Mouse (Mus musculus) heart, adult 2 months (tissue): Measurements from ENCODE around the gene Supt4a. TPM values are rescaled to one million over a fixed set of nuclear protein-coding genes. Genes with fewer than 3 reads are reported as not detected.

Source experiments
- DNase-seq, 2 experiments: peaks; one replicate each; pipeline ENCODE4 v3.0.0; 2021
- H3K27ac ChIP-seq: fragments of 200-600 bp; 2 replicates; pipeline ENCODE4 v1.8.1; 2022
- H3K27me3 ChIP-seq: fragments of 200-500 bp; 2 replicates; pipeline ENCODE4 v1.6.1; 2012; ENCODE audit warnings: mild to moderate bottlenecking, low read length, inconsistent platforms, mixed read lengths; ENCODE audit not compliant: control insufficient read depth, insufficient read depth
- H3K36me3 ChIP-seq: fragments of 200-500 bp; 2 replicates; pipeline ENCODE4 v1.6.1; 2012; ENCODE audit warnings: low read length, inconsistent platforms; ENCODE audit not compliant: control insufficient read depth, insufficient read depth
- H3K4me1 ChIP-seq: fragments of 200-500 bp; 2 replicates; pipeline ENCODE4 v1.6.1; 2011; ENCODE audit warnings: low read length; ENCODE audit not compliant: control insufficient read depth, insufficient read depth
- H3K4me3 ChIP-seq: fragments of 200-600 bp; 2 replicates; pipeline ENCODE4 v1.8.1; 2022
- H3K79me2 ChIP-seq: fragments of 200-500 bp; replicated peaks from 2 replicates; pipeline ENCODE4 v1.6.1; 2012; ENCODE audit warnings: mild to moderate bottlenecking, inconsistent platforms, low read length, moderate library complexity, mixed read lengths; ENCODE audit not compliant: control insufficient read depth, insufficient read depth
- H3K9ac ChIP-seq: fragments of 200-500 bp; 2 replicates; pipeline ENCODE4 v1.6.1; 2012; ENCODE audit warnings: low read depth, mild to moderate bottlenecking, control low read depth, inconsistent platforms, low read length, mixed read lengths
- CTCF ChIP-seq: fragments of 200-600 bp; IDR thresholded peaks from 2 replicates; pipeline ENCODE4 v1.8.1; 2022; ENCODE audit warnings: antibody characterized with exemption, mild to moderate bottlenecking, moderate library complexity
- EP300 ChIP-seq: fragments of 200-500 bp; IDR thresholded peaks from 2 replicates; pipeline ENCODE4 v1.6.1; 2011; ENCODE audit warnings: low read depth, low read length, control low read depth; ENCODE audit not compliant: insufficient read depth
- POLR2A ChIP-seq: fragments of 200-500 bp; IDR thresholded peaks from 2 replicates; pipeline ENCODE4 v1.6.1; 2011; ENCODE audit warnings: mild to moderate bottlenecking, low read depth, low read length, control low read depth; ENCODE audit not compliant: insufficient read depth
- WGBS: fragments of 180-500 bp; shearing (Covaris S2); methylation state at CpG from one replicate; pipeline ENCODE4 v1.1.7; 2018; 5-methylcytosine and 5-hydroxymethylcytosine counted together
- intact Hi-C: fragments of 180-260 bp; cut with DNase I; formaldehyde crosslinking; loops from one replicate; pipeline ENCODE4 v1.15.1; 2025
- polyA plus RNA-seq: library from polyadenylated mRNA; depleted of rRNA; stranded (reverse); fragments of >200 nt; gene quantifications from 2 replicates; pipeline ENCODE4 v1.2.3, GENCODE M21; 2012
- total RNA-seq, 2 experiments: library from RNA; stranded (reverse); gene quantifications; 2 replicates each; pipeline ENCODE4 v1.2.3; 2021

Supt4a gene
- total and polyA plus RNA-seq, 3 experiments: 41.4 to 47.5 (median 44.6) TPM

- no peak for DNase-seq
- TF ChIP-seq EP300 (no peak), POLR2A (no peak), CTCF (no peak)
- Histone ChIP-seq H3K9ac (no peak overlapping the region), H3K79me2 (no peaks in the 10 kb centered on the region), H3K4me3 (no peak overlapping the region), H3K36me3 (no peaks in the 10 kb centered on the region), H3K27ac (no peak overlapping the region), H3K27me3 (no peaks in the 10 kb centered on the region; the same call in 1 of the 2 replicates), H3K4me1 (no peaks in the 10 kb centered on the region)
- intact Hi-C loops: no loop called here
- WGBS: 53% methylated on average over 9 of the region's 9 CpGs
These were observed 17.0 kb upstream of the Supt4a start for GRCm38 (mm10) chr11:87720324-87720723.

GRCm38 (mm10) chr11:87720839-87721238, 16.5 kb upstream of the Supt4a start:
- intact Hi-C loops: no loop called here
- WGBS: 66% methylated on average over 9 of the region's 9 CpGs
- no peak for DNase-seq
- no peak overlapping the region for H3K4me3 ChIP-seq
- no peaks in the 10 kb centered on the region for H3K79me2 ChIP-seq
- no peak overlapping the region for H3K9ac ChIP-seq
- no peaks in the 10 kb centered on the region; the same call in 1 of the 2 replicates for H3K27me3 ChIP-seq
- no peaks in the 10 kb centered on the region for H3K4me1 ChIP-seq
- H3K27ac ChIP-seq: no peak overlapping the region
- TF ChIP-seq EP300 (no peak), CTCF (no peak), POLR2A (no peak)
- H3K36me3 ChIP-seq: no peaks in the 10 kb centered on the region

- Histone ChIP-seq H3K36me3 (no peaks in the 10 kb centered on the region), H3K9ac (no peak overlapping the region), H3K27ac (no peak overlapping the region), H3K79me2 (no peaks in the 10 kb centered on the region), H3K4me1 (no peaks in the 10 kb centered on the region), H3K4me3 (no peak overlapping the region), H3K27me3 (no peaks in the 10 kb centered on the region; the same call in 1 of the 2 replicates)
- TF ChIP-seq EP300: no peak
- TF ChIP-seq POLR2A: no peak
- no peak for TF ChIP-seq CTCF
- intact Hi-C loops: no loop called here
- DNase-seq: no peak
- 74% methylated on average over 3 of the region's 3 CpGs for WGBS
These were observed 15.2 kb upstream of the Supt4a start for GRCm38 (mm10) chr11:87722168-87722567.

- intact Hi-C loops: no loop called here
- Histone ChIP-seq H3K9ac (no peak overlapping the region), H3K4me3 (no peak overlapping the region), H3K36me3 (no peaks in the 10 kb centered on the region), H3K27ac (no peak overlapping the region), H3K4me1 (no peaks in the 10 kb centered on the region), H3K27me3 (no peaks in the 10 kb centered on the region; the same call in 1 of the 2 replicates), H3K79me2 (no peaks in the 10 kb centered on the region)
- TF ChIP-seq POLR2A (no peak), EP300 (no peak), CTCF (no peak)
- WGBS: 74% methylated on average over 4 of the region's 4 CpGs
- DNase-seq: no peak
These were observed 14.5 kb upstream of the Supt4a start for GRCm38 (mm10) chr11:87722891-87723290.

GRCm38 (mm10) chr11:87725515-87725914, 11.8 kb upstream of the Supt4a start:
- Histone ChIP-seq H3K9ac (no peak overlapping the region), H3K4me1 (no peaks in the 10 kb centered on the region), H3K4me3 (no peak overlapping the region), H3K27me3 (no peaks in the 10 kb centered on the region; the same call in 1 of the 2 replicates), H3K79me2 (no peaks in the 10 kb centered on the region), H3K36me3 (no peaks in the 10 kb centered on the region), H3K27ac (no peak overlapping the region)
- DNase-seq: no peak
- intact Hi-C loops: no loop called here
- TF ChIP-seq POLR2A: no peak

- no peaks in the 10 kb centered on the region for H3K36me3 ChIP-seq
- no peaks in the 10 kb centered on the region for H3K27me3 ChIP-seq
- H3K9ac ChIP-seq: no peak overlapping the region
- 38% methylated on average over 6 of the region's 6 CpGs for WGBS
- no peak for DNase-seq
- H3K4me3 ChIP-seq: no peak overlapping the region
- H3K79me2 ChIP-seq: no peaks in the 10 kb centered on the region
- intact Hi-C loops: no loop called here
- TF ChIP-seq EP300: no peak
- no peak for TF ChIP-seq CTCF
- no peak for TF ChIP-seq POLR2A
- H3K27ac ChIP-seq: no peak overlapping the region
- H3K4me1 ChIP-seq: no peaks in the 10 kb centered on the region
These were observed 11.3 kb upstream of the Supt4a start for GRCm38 (mm10) chr11:87725964-87726562.
